Mouse (Mus musculus) R1 (cell line): ENCODE data around the gene Aoc1.
A peak's percentile ranks its signal among the peaks of the same experiment; 100 is the strongest.

Experiments
- DNase-seq: peaks from one replicate; pipeline ENCODE4 v3.0.0-alpha.2; 2018; ENCODE audit warnings: low read depth, low spot score

Aoc1 gene

DNA sequence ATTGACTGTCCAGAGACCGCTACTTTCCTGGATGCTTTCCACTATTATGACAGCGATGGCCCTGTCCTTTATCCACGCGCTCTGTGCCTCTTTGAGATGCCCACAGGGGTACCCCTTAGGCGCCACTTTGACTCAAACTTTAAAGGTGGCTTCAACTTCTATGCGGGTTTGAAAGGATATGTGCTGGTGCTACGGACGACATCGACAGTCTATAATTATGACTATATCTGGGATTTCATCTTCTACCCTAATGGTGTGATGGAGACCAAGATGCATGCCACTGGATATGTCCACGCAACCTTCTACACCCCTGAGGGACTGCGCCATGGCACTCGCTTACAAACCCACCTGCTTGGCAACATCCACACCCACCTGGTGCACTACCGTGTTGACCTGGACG, 33.7 kb downstream of the Aoc1 start:
- DNase-seq: no peak

DNA sequence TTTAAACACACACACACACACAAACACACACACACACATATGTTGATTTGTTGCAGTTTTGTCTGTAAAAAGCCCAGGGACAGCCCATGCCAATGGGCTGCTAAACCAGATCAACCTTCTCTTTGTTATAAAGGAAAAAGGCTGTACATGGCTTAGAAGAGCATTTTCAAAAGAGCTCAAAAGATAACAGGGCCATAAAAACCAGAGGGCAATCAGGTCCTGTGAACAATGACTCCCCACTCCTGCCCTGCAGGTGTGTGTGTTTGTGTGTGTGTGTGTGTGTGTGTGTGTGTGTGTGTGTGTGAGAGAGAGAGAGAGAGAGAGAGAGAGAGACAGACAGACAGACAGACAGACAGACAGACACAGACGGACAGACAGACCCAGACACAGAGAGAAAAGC, 36.5 kb downstream of the Aoc1 start:
- no peak for DNase-seq

DNA sequence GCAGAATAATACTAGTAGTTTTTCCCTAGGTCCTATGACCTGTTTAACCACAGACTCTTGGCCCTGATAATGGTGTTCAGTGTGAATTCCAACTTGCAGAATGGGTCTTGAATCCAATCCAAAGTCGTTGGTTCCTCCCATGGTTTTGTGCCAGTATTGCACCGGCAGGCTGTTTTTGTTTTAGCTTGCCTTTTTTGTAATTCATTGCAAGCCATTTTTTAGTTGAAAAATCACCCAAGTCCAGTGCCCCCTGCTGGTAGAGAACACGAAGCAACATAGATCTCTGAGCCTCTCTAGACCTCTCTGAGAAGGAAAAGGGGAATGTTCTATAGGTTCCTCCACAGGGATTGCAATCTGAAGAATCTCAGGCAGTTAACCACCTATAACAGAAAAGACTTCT, 39.3 kb downstream of the Aoc1 start:
- DNase-seq: peak; percentile 41

DNA sequence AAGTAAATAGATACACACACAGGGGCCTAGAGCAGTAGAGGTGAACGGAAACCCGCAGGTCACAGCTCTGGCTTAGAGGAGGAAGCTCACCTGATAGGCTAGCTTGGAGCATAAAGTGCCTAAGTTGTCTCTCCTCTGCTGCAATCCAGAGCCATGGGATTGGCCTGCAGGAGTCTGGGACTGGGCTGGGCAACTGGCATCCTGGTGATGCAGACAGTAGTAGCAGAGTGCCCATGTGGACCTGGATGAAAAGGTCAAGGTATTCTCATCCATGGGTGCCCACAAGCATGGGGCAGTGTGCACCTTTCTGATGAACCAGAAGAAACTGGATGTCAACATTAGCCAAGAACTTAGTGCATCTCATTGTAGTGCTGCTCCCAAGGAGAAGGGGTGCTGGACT, 40.9 kb downstream of the Aoc1 start:
- no peak for DNase-seq

DNA sequence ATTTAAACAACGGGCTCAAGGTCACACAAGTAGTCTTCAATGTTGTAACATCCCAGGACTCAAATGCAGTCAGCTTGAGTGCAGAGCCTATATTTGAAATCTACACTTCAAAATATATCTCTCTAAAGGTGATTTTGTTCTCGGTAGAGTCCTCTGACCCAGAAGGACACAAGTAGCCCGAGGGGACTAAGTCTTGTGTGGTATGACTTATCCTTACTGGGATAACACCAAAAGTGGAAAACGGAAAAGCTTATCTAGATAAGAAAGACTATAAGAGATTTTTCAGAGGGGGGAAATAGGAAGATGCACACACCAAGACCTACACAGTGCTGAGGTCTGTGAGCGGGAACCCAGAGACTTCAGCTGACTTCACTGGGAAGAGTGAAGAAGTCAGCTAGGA, 56.9 kb downstream of the Aoc1 start, which contains the start of gene 1600015I10Rik:
TSS of gene 1600015I10Rik (plus strand) at position 301 of the 400 bp plus-strand sequence.
- no peak for DNase-seq

DNA sequence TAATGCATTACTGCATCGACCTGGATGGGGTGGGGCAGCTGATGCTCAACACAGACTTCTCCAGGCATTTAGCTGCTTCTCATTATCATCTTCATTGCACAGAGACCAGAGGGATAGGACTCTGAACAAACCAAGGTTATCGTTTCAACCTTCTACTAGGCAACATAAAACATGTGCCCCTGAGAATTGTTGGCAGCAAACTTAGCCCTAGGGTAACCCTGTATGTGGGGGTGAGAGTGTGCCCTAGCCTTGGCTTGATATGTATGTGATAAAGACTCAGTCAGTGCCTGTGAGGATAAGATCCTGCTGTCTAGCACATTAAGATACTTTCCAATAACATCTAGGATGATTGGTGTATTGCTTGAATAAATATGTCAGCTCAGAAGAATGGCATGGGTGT, 76.9 kb downstream of the Aoc1 start:
- DNase-seq: no peak

DNA sequence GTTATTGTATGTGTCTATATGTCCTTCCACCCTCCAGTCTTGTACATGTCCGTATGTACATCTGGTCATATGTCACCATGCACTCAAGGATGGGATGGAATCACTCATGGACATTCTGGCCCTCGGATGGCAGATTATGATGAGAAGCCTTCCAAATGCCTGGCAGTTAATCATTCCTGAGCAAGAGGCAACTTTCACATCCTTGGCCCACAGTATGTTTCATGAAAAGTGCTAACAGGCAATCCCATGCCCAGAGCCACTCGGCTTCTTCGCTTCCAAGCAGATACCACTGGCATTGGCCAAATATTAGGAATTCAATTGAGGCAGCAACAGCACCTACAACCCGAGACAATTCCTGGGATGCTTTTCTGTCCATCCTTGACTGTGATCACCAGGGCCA, 78.0 kb downstream of the Aoc1 start:
- DNase-seq: no peak

DNA sequence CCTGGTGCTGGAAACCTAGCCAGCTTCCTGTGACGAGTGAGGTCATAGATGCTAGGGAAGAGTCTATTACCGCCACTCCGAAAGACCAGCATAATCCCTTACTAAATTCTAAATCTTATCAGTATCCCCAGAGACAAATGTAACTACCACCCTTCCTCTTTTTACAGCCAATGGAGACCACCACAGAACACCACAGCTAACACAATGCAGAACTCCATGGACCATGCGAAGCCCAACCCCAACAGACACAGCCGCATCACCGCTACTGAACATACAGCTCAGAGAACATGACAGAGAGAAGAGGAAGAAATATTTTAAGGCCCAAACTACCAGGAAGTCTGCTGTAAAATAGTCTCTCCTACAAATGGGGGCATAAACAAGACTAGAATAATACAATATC, 78.9 kb downstream of the Aoc1 start:
- DNase-seq: no peak

DNA sequence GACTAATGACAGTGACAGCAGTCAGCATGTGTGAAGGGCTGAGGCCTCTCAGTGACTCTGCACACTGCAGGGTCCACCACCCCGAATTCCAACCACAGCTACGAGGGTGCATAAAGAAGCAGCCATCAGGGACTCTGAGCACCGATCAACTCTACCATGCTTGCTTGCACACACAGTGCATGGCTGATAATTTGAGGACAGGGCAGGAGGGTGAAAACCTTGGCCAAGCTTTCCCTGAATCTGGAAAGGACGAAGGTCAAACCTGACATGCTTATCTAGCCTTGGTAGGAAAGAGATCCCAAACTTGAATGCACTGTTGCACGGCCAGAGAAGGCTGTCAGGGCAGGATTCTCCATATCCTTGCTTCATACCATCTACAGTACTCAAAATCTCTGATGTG, 80.5 kb downstream of the Aoc1 start:
- no peak for DNase-seq

DNA sequence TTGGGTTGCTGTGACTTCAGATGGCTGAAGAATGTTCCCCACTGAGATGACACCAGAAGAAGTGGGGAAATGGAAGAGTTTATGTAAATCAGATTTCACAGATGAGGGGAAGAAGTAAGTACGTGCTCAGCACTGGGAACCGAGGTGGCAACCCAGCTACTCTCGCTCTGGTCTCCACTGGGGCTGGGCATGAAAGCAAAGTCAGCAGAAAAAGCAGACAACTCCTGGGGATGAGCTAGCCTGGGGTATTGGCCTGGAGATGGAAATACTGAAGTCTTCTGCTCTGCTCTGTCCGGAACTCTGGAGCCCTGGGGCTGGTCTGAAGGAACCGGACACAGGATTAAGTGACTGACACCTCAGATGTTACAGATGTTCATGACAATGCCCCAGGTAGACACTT, 81.5 kb downstream of the Aoc1 start:
- DNase-seq: peak; percentile 21

DNA sequence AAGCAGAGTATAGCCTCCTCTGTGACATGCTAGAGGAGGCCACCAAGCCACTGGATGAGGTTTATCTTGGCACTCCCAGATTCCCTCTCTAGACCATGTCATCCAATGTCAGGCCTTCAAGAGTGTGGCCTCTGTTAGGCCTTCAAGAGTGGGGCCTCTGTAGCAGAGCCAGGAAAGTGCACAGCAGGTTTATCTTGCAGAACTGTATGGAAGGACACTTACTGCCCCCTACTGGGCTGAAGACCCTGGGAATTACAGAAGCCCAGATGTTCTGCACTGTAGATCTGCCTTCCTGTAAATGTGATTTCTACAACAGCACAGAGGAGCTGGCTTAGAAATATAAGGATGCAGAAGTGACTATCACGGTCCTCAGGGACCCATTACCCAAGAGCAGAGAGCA, 82.2 kb downstream of the Aoc1 start:
- DNase-seq: peak; percentile 25

DNA sequence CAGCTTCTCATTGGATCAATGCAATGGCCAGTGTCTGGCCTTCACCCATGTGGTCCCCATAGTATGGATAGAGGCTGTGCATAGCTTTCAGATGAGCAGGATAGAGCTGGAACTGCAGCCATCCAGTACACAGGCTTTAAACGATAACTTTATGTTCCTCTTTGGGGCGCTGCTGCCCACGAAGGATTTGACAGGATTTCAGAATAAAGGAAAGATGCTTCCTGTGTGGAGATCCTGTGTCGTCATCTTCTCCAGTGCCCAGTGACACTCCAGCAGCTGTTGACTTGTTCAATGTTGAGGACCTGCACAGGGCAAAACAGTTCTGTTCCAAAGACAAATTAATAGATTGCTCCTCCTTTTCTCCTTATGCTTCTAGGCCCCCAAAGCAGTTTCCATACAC, 84.1 kb downstream of the Aoc1 start:
- DNase-seq: no peak

DNA sequence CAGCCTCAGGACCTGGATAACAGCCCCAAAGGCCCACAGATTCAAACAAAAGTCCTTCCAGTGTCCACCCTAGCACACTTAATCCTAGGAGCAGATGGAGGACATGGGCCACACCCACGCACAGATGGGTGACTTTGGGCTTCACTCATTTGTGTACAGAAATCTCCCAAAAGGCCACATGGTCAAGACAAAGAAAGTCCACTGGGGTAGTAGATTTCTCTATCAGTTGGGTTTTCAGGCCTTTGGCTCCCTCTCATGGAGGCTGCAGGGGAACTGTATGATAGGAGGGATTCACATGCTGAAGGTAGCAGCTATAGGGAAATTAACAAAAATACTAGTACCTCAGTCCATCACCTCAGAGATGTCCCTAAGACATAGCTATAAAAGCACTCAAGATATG, 85.4 kb downstream of the Aoc1 start:
- no peak for DNase-seq
